ENCODE assay signal across 10 mouse cellular contexts in the genomic region with DNA sequence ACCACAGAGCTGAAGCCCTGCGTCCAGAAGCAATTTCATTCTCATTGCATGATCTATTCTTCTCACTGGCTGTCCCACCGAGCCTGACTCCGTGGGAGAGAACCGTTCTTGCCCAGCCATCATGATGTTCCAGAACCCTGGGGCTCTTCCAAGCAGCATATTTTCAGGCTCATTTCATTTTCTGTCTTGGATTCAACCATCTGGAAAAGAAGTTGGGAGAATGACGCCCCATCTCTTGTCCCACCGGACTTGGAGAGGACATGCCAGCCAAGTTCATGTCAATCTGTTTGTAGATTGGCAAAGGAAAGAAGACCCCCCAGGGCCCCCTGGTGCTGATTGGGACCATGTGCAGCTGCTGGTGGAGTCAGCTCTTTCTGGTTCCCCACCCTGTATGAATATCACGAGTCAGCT.
A peak's percentile ranks its signal among the peaks of the same experiment; 100 is the strongest.
DNase-seq lines count a peak whose midpoint lies in the region.
"Had no signal": no experiment of that assay in that cellular context is flagged by ENCODE, and none has a peak within 500 bp of the region (broad histone marks: within the 10 kb centered on the region; RNA-seq: fewer than 3 reads in every experiment).

No protein-coding gene starts in this region.

- intact Hi-C loops in left cerebral cortex, postnatal 36 days (cut with DNase I): no loop called here
- intact Hi-C loops in heart, postnatal 14 days (cut with DNase I): loop anchor here (2.0 kb wide), 1 partner anchor 26 kb away; no protein-coding TSS in a partner anchor

- peak; percentile 8 for DNase-seq in adrenal gland, postnatal 10 days
- no peak for DNase-seq in adrenal gland, adult 2 months
- DNase-seq in left cerebral cortex, postnatal 36 days (ENCODE audit: low spot score in 2 of 2): peak; percentile 32 to 33
- DNase-seq in left cerebral cortex, adult 11 months (ENCODE audit: low spot score): no peak
- peak; percentile 39 to 58 for DNase-seq in heart, postnatal 14 days
- DNase-seq in lung, postnatal 36 days: peak; percentile 34
- no peak for DNase-seq in MN1 (ENCODE audit: low spot score)
- no peak for DNase-seq in urinary bladder, postnatal 10 days (ENCODE audit: low spot score)
- DNase-seq: kidney, adult 9 months; thymus, postnatal 36 days had no signal

Comparison
In these comparisons a context has a peak if more than half of its experiments do, and no peak if none do; other contexts are left out.
1. DNase-seq: peak in adrenal gland, postnatal 10 days (single experiment), left cerebral cortex, postnatal 36 days (2 of 2), heart, postnatal 14 days (2 of 2) and lung, postnatal 36 days (single experiment); none in adrenal gland, adult 2 months (single experiment), left cerebral cortex, adult 11 months (single experiment), MN1 (single experiment) and urinary bladder, postnatal 10 days (single experiment).